Mouse (Mus musculus): ENCODE data around the gene Col4a3bp. TPM values are rescaled to one million over a fixed set of nuclear protein-coding genes. Genes with fewer than 3 reads are reported as not detected.
"Not testable (repeated sequence)": the region's sequence is repeated elsewhere in the genome, so short reads cannot be mapped to it uniquely, and the experiment has no call there.

The Col4a3bp gene
- polyA plus RNA-seq, 1 experiment from 2014 or later = 40.1 TPM

- 100% methylated on average over 4 of the region's 4 CpGs for WGBS (ENCODE audit: missing documents)
- H3K27ac ChIP-seq = no peak overlapping the region
- H3K4me3 ChIP-seq (ENCODE audit: inconsistent target) = no peak overlapping the region
- H3K79me2 ChIP-seq (ENCODE audit: inconsistent target) = no peaks in the 10 kb centered on the region
- peaks cover 60% of the 10 kb centered on the region for H3K36me3 ChIP-seq (ENCODE audit: inconsistent target)
Measured at GRCm38 (mm10) chr13:96630396-96630795, 88.0 kb downstream of the Col4a3bp start.

GRCm38 (mm10) chr13:96644168-96644567 lies 101.8 kb downstream of the Col4a3bp start:
- 87% methylated on average over 2 of the region's 2 CpGs for WGBS (ENCODE audit: missing documents)
- no peak overlapping the region for H3K4me3 ChIP-seq (ENCODE audit: inconsistent target)

GRCm38 (mm10) chr13:96645822-96646221 lies 103.4 kb downstream of the Col4a3bp start:
- Histone ChIP-seq H3K27ac (no peak overlapping the region), H3K36me3 (ENCODE audit: inconsistent target) (peaks cover 19% of the 10 kb centered on the region; the same call in 1 of the 2 replicates), H3K4me3 (ENCODE audit: inconsistent target) (no peak overlapping the region), H3K79me2 (ENCODE audit: inconsistent target) (no peaks in the 10 kb centered on the region)
- WGBS (ENCODE audit: missing documents) = 81% methylated on average over 5 of the region's 5 CpGs

More at GRCm38 (mm10) chr13:96644168-96644567, 101.8 kb downstream of the Col4a3bp start:
- Histone ChIP-seq H3K27ac (no peak overlapping the region), H3K36me3 (ENCODE audit: inconsistent target) (peaks cover 8% of the 10 kb centered on the region; the same call in 1 of the 2 replicates), H3K79me2 (ENCODE audit: inconsistent target) (no peaks in the 10 kb centered on the region)

- Histone ChIP-seq H3K36me3 (ENCODE audit: inconsistent target) (peaks cover 87% of the 10 kb centered on the region), H3K4me3 (ENCODE audit: inconsistent target) (no peak overlapping the region), H3K79me2 (ENCODE audit: inconsistent target) (peaks cover 35% of the 10 kb centered on the region; the same call in 1 of the 2 replicates), H3K27ac (no peak overlapping the region)
- 83% methylated on average over 8 of the region's 9 CpGs for WGBS (ENCODE audit: missing documents)
Measured at GRCm38 (mm10) chr13:96653041-96653440, 110.6 kb downstream of the Col4a3bp start.

GRCm38 (mm10) chr13:96656673-96657072 lies 114.3 kb downstream of the Col4a3bp start:
- Histone ChIP-seq H3K79me2 (ENCODE audit: inconsistent target) (peaks cover 72% of the 10 kb centered on the region), H3K4me3 (ENCODE audit: inconsistent target) (no peak overlapping the region), H3K36me3 (ENCODE audit: inconsistent target) (peaks cover 90% of the 10 kb centered on the region), H3K27ac (no peak overlapping the region)
- 100% methylated on average over 1 of the region's 1 CpGs for WGBS (ENCODE audit: missing documents)

GRCm38 (mm10) chr13:96658936-96659335 lies 116.5 kb downstream of the Col4a3bp start:
- 95% methylated on average over 7 of the region's 7 CpGs for WGBS (ENCODE audit: missing documents)
- Histone ChIP-seq H3K4me3 (ENCODE audit: inconsistent target) (no peak overlapping the region), H3K36me3 (ENCODE audit: inconsistent target) (peaks cover 90% of the 10 kb centered on the region), H3K79me2 (ENCODE audit: inconsistent target) (peaks cover 94% of the 10 kb centered on the region), H3K27ac (no peak overlapping the region)

- peaks cover 99% of the 10 kb centered on the region for H3K79me2 ChIP-seq (ENCODE audit: inconsistent target)
- WGBS (ENCODE audit: missing documents) = 93% methylated on average over 10 of the region's 10 CpGs
- no peak overlapping the region for H3K4me3 ChIP-seq (ENCODE audit: inconsistent target)
Measured at GRCm38 (mm10) chr13:96660095-96660860, 117.9 kb downstream of the Col4a3bp start.

GRCm38 (mm10) chr13:96663120-96663519 lies 120.7 kb downstream of the Col4a3bp start:
- not testable (repeated sequence) for H3K27ac ChIP-seq; H3K4me3 ChIP-seq (ENCODE audit: inconsistent target)
- H3K79me2 ChIP-seq (ENCODE audit: inconsistent target) = peaks cover 100% of the 10 kb centered on the region
- 98% methylated on average over 4 of the region's 4 CpGs for WGBS (ENCODE audit: missing documents)
- peaks cover 71% of the 10 kb centered on the region for H3K36me3 ChIP-seq (ENCODE audit: inconsistent target)

More at GRCm38 (mm10) chr13:96660095-96660860, 117.9 kb downstream of the Col4a3bp start:
- peaks cover 90% of the 10 kb centered on the region for H3K36me3 ChIP-seq (ENCODE audit: inconsistent target)
- no peak overlapping the region for H3K27ac ChIP-seq

- Histone ChIP-seq H3K27ac (no peak overlapping the region), H3K79me2 (ENCODE audit: inconsistent target) (peaks cover 100% of the 10 kb centered on the region), H3K36me3 (ENCODE audit: inconsistent target) (peaks cover 57% of the 10 kb centered on the region), H3K4me3 (ENCODE audit: inconsistent target) (no peak overlapping the region)
- WGBS (ENCODE audit: missing documents) = 47% methylated on average over 7 of the region's 7 CpGs
Measured at GRCm38 (mm10) chr13:96664419-96664974, 122.1 kb downstream of the Col4a3bp start.

GRCm38 (mm10) chr13:96670019-96670405 lies 127.6 kb downstream of the Col4a3bp start:
- Histone ChIP-seq H3K79me2 (ENCODE audit: inconsistent target) (peaks cover 54% of the 10 kb centered on the region), H3K4me3 (ENCODE audit: inconsistent target) (peak overlapping the region; percentile 94), H3K27ac (peak overlapping the region; percentile 94), H3K36me3 (ENCODE audit: inconsistent target) (peaks cover 10% of the 10 kb centered on the region)
- WGBS (ENCODE audit: missing documents) = 2% methylated on average over 13 of the region's 13 CpGs

- under 1% methylated on average over 70 of the region's 70 CpGs for WGBS (ENCODE audit: missing documents)
- peak within 1 kb of the TSS; percentile 94 for H3K27ac ChIP-seq
- H3K79me2 ChIP-seq (ENCODE audit: inconsistent target) = peaks cover 49% of the 10 kb centered on the region
- H3K36me3 ChIP-seq (ENCODE audit: inconsistent target) = peaks cover 4% of the 10 kb centered on the region; the same call in 1 of the 2 replicates
- H3K4me3 ChIP-seq (ENCODE audit: inconsistent target) = peak within 1 kb of the TSS; percentile 94
Measured at GRCm38 (mm10) chr13:96670406-96671077, 128.1 kb downstream of the Col4a3bp start, which contains the start of gene Hmgcr. Gene Hmgcr (minus strand): TSS chr13:96670936.

GRCm38 (mm10) chr13:96671078-96671905 lies 128.9 kb downstream of the Col4a3bp start:
- peak overlapping the region; percentile 94 for H3K27ac ChIP-seq
- no peaks in the 10 kb centered on the region for H3K36me3 ChIP-seq (ENCODE audit: inconsistent target)
- H3K79me2 ChIP-seq (ENCODE audit: inconsistent target) = peaks cover 42% of the 10 kb centered on the region
- 9% methylated on average over 31 of the region's 31 CpGs for WGBS (ENCODE audit: missing documents)
- H3K4me3 ChIP-seq (ENCODE audit: inconsistent target) = peak overlapping the region; percentile 23

GRCm38 (mm10) chr13:96671906-96672234 lies 129.5 kb downstream of the Col4a3bp start:
- 73% methylated on average over 5 of the region's 5 CpGs for WGBS (ENCODE audit: missing documents)
- Histone ChIP-seq H3K79me2 (ENCODE audit: inconsistent target) (peaks cover 36% of the 10 kb centered on the region), H3K4me3 (ENCODE audit: inconsistent target) (no peak overlapping the region), H3K36me3 (ENCODE audit: inconsistent target) (no peaks in the 10 kb centered on the region), H3K27ac (peak overlapping the region; percentile 94)

GRCm38 (mm10) chr13:96672276-96672675 lies 129.9 kb downstream of the Col4a3bp start:
- Histone ChIP-seq H3K79me2 (ENCODE audit: inconsistent target) (peaks cover 32% of the 10 kb centered on the region), H3K4me3 (ENCODE audit: inconsistent target) (no peak overlapping the region), H3K36me3 (ENCODE audit: inconsistent target) (no peaks in the 10 kb centered on the region), H3K27ac (peak overlapping the region; percentile 94)
- WGBS (ENCODE audit: missing documents) = 83% methylated on average over 2 of the region's 6 CpGs
